Mouse (Mus musculus) MEL (cell line): Measurements from ENCODE around the gene Apc2.

Experiments
- CTCF ChIP-seq, 3 experiments: IDR thresholded peaks in 2 of 3; conservative IDR thresholded peaks in 1 of 3; 2 replicates each; pipeline ENCODE4 v1.5.1; 2011 to 2012; ENCODE audit warnings: low read length in 3 of 3, low read depth in 2 of 3, mild to moderate bottlenecking in 2 of 3, improper control_type of control experiment in 1 of 3, inconsistent platforms in 1 of 3, mixed read lengths in 1 of 3, moderate library complexity in 1 of 3; ENCODE audit not compliant: control insufficient read depth in 1 of 3, insufficient read depth in 1 of 3, poor library complexity in 1 of 3, severe bottlenecking in 1 of 3
- EP300 ChIP-seq, 2 experiments: IDR thresholded peaks; 2 replicates each; pipeline ENCODE4 v1.6.1; 2011; ENCODE audit warnings: improper control_type of control experiment in 2 of 2, low read length in 2 of 2, low read depth in 1 of 2, mild to moderate bottlenecking in 1 of 2
- NELFE ChIP-seq: IDR thresholded peaks from 2 replicates; pipeline ENCODE4 v1.6.1; 2011; ENCODE audit warnings: low read depth, low read length, improper control_type of control experiment
- POLR2A ChIP-seq, 2 experiments: IDR thresholded peaks; 2 replicates each; pipeline ENCODE4 v1.6.1; 2011 to 2012; ENCODE audit warnings: low read length in 2 of 2, mild to moderate bottlenecking in 2 of 2, control low read depth in 1 of 2, improper control_type of control experiment in 1 of 2, low read depth in 1 of 2, moderate library complexity in 1 of 2; ENCODE audit not compliant: control insufficient read depth in 1 of 2, insufficient read depth in 1 of 2, poor library complexity in 1 of 2
- USF1 ChIP-seq: IDR thresholded peaks from 2 replicates; pipeline ENCODE4 v1.6.1; 2014; ENCODE audit warnings: low read depth, mild to moderate bottlenecking, inconsistent platforms, low read length, improper control_type of control experiment, moderate library complexity
- ZMIZ1 ChIP-seq: IDR thresholded peaks from 2 replicates; pipeline ENCODE4 v1.6.1; 2012; ENCODE audit warnings: low read depth, mild to moderate bottlenecking, inconsistent platforms, low read length, improper control_type of control experiment, moderate library complexity

GRCm38 (mm10) chr10:80254331-80255297 lies 41.2 kb upstream of the Apc2 start:
- no peak for TF ChIP-seq NELFE
- TF ChIP-seq USF1 = no peak
- TF ChIP-seq ZMIZ1 = no peak
- TF ChIP-seq CTCF (IDR thresholded peaks at IDR 0.05 in 2 of 3, conservative IDR thresholded peaks at IDR 0.05 in 1 of 3; ENCODE audit: control insufficient read depth in 1 of 3, insufficient read depth in 1 of 3, low read depth in 2 of 3, low read length in 3 of 3, poor library complexity in 1 of 3, severe bottlenecking in 1 of 3) = no peak
- TF ChIP-seq POLR2A (IDR thresholded peaks at IDR 0.05; ENCODE audit: control insufficient read depth in 1 of 2, insufficient read depth in 1 of 2, low read depth in 1 of 2, low read length in 2 of 2, poor library complexity in 1 of 2) = no peak
- TF ChIP-seq EP300 (IDR thresholded peaks at IDR 0.05; ENCODE audit: low read depth in 1 of 2, low read length in 2 of 2) = no peak
